Mouse (Mus musculus) layer of hippocampus, adult 18-20 months (tissue): ENCODE results near the gene Noxo1. TPM values are rescaled to one million over a fixed set of nuclear protein-coding genes. Genes with fewer than 3 reads are reported as not detected.
A peak's percentile ranks its signal among the peaks of the same experiment; 100 is the strongest.

ENCODE experiments used
- DNase-seq, 2 experiments: peaks; one replicate each; pipeline ENCODE4 v3.0.0; 2022; ENCODE audit warnings: low spot score in 2 of 2
- total RNA-seq, 2 experiments: library from RNA; stranded (reverse); gene quantifications; 2 replicates each; pipeline ENCODE4 v1.2.3; 2021

Noxo1 gene
- total RNA-seq, 2 experiments from 2014 or later = 3.2 to 3.7 TPM

DNA sequence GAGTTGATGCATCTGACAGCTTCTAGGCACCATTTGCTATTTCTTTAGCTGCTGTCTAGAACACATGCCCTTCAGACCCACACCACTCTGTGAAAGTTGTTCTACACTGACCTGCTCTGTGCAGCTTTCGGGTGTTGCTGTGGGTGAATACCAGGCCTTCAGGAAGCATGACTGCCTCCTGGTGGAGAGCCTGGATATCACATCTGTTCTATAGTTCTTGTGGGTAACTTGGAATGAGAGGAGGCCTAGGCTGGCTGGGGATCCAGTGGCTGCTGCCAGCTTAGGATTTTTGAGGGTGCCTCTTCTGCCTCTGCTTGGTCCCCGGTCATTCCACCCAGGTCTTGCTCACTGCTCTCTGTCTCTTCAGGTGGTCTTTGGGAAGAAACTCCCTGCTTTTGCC is 19.8 kb upstream of the Noxo1 start:
- peak in 1 of 2 experiments; percentile 77 for DNase-seq

DNA sequence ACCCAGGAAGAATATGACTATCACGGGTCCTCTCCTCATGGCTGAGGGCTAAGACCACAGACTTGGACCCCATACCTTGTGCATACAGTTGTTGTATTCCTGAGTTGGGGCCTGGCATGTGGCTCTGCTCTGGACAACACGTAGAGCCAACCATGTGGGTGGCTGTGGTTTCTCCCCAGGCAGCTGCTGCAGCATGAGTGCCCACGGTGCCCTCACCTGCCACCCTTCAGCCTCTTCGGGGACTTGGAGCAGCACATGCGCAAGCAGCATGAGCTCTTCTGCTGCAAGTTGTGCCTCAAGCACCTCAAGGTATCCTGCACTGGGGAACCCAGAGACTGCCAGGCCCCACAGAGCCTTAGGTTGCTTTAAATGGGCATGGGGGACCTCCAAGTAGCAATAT is 19.2 kb upstream of the Noxo1 start:
- DNase-seq = no peak

DNA sequence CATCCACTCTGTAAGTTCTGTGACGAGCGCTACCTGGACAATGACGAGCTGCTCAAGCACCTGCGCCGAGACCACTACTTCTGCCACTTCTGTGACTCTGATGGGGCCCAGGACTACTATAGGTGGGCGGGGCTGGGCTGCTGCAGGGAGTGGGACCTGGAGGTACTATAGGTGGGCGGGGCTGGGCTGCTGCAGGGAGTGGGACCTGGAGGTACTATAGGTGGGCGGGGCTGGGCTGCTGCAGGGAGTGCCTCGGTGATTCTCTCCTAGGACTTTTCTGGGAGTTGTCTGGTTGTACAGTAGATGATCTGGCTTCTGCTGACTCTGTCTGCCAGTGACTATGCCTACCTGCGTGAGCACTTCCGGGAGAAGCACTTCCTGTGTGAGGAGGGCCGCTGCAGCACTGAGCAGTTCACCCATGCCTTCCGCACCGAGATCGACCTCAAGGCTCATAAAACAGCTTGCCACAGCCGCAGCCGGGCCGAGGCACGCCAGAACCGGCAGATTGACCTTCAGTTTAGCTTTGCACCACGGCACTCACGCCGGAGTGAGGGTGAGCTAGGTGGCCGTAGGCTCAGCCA is 18.4 kb upstream of the Noxo1 start:
- no peak for DNase-seq

DNA sequence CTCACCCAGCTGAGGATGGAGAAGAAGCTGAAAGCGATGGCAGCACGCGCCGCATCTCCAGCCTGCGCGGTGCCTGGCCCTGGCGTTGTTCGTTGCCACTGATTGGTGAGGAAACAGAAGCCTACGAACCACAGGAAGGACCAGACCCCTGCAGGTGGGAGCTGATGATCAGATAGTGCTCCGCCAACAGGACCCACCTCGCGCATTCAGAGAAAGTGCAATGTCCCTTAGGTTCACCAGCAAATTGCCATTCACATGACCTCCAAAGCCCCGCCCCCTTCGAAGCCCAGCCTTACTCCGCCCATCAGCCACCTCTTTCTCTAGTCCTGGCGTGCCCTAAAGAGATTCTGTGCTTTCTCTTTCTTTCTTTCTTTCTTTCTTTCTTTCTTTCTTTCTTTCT is 9.5 kb upstream of the Noxo1 start:
- no peak for DNase-seq

DNA sequence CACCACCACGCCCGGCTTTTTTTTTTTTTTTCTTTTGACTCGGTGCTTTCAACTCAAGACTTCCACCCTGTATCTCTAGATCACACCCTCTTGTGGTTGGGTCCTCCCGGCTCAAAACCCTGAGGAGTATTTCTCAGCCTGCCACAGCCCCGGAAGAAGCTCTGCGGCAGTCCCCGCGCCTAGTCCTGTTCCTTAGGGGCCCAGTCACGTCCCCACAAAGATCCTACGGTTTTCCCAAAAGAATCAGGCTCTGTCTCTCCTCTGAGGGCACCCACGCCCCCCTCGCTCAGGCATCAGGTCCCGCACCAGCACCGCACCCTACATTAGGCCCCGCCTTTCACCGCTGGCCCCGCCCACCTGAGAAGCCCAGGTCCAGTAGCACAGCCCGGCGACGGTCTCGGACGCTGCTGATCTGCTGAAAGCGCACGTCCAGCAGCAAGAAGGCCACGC is 8.9 kb upstream of the Noxo1 start:
- DNase-seq = no peak

DNA sequence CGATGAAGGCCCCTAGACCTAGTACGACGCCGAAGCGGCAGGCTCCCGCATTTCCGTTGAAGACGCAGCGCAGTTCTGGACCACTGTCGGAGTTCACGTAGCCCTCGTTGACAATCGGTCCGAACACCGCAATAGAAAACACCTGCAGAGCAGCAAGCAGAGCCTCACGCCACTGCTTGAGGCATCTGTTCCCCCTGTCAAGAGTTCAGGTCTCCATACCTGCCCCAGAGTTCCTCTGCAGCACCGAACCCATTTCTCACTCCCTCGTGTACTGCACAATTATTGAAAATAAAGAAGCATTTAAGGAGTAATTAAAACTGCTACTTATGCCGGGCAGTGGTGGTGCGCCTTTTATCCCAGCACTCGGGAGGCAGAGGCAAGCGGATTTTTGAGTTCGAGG is 8.4 kb upstream of the Noxo1 start:
- no peak for DNase-seq

DNA sequence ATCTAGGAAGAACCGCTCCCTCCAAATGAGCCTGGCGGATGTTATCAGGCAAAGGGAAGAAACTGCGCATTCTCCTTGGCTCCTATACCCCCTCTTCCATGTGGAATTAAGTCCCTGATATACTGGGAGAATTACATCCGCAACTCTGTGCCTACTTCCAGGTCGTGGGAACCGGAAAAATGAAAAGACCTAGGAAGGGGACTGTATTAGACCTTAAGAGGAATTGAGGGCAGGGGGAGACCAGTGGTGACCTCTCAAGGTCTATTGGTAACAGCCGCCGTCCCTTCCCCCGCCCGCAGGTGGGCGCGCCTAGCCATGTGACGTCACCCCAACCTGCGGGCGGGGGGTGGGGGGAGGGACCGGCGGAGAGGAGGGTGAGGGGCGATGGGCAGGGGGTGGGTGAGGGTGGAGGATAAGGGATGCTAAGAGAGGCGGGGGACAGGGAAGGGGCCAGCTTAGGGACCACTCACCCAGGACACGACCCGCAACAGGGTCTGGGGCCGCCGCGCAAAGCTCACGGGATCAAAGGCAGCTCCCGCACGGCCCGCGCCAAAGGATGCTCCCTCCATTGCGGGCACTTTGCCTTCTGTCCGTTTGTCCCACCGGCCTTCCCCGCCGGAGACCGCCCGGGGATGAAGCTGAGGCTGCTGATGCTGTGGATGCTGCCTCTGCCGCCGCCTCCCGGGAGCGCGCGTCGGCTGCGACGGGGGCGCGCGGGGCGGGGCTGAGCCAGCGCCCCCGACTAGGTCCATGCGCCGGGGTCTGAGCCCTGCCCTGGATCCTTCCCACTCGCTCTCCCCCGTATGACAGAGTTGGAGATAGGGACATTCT is 6.6 kb upstream of the Noxo1 start, which contains the start of gene Syngr3:
TSS of gene Syngr3 (minus strand) at position 705 of the 831 bp plus-strand sequence.
- DNase-seq = no peak

DNA sequence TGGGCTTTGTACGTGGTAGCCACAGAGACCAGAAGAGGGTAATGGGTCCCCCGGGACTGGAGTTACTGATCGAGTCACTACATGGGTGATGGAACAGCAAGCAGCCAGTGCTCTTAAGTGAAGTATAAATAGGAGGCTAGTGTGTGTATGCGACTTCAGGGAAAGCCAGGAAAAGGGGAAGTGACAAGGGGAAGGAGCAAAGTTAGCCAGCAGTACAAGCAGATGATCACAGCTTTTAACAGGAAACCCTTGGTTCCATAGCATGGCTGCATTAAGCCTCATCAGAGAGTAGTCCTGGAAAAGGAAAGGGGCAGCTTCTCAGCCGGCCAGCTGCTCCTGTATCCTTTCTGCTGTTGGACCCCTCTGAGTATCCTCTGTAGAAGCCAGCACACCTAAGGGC is 3.6 kb upstream of the Noxo1 start:
- no peak for DNase-seq

DNA sequence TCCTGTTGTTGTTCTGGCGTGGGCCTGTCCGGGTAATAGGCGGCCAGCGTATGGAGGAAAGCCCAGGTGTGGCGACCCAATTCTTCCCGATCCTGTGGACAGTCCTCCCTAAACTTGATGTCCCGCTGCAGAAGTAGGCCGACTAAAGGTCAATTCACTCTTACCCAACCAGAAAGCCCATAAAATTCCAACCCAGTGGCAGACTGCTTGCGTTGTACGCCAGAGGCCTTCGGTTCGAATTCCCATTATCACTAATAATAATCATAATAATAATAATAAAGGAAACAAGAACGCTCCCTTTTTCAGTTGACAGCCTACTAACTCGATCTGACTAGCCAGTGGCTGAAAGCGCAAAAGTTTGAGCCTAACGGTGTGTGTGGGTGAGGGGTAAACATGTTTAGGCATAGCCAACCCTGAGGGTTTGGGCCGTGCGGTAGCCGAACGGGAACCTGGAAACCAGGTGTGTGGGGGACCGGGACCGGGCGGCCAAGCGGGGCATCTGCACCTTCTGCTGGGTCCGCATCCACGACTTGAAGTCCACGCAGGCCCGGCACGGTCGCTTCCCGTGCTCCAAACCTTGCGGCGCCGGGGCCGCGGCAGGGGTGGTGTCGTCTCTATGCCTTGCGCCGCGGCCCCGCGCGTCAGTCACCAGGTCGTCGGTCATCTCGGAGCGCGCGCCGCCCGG is 566 bp upstream of the Noxo1 start:
- no peak for DNase-seq

DNA sequence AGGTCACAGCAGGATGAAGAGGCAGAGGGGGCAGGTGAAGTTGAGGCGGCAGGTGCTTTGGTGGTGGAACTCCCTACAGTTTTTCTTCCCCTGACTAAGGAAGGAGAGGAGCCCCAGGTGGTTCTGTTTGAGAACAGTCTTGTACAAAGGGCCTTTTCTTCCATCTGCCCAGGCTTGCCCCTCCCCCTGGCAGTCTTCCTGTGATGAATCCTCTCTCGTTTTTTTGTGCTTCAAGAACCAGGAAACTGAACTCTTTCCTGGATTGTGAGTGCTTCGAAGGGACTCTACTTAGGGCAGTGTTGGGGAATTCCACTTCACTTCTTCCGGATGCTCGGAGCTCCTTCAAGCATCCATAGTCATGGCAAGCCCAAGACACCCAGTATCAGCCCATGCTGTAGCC is 2.0 kb downstream of the Noxo1 start:
- no peak for DNase-seq

DNA sequence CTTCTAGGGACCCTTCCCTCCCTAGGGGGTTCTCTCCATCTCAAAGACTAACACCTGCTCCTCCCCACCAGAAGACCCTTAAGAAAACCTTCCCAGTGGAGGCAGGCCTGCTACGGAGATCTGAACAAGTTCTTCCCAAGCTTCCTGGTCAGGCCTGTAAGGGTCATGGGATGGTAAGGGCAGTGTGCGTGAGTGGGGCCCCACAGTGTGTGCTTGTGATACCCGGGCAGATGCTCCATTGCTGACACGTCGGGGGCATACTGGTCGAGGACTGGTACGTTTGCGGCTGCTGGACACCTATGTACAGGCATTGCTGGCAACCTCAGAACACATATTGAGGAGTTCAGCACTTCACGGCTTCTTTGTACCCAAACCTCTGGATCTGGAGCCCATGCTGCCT is 2.7 kb downstream of the Noxo1 start:
- DNase-seq = no peak

DNA sequence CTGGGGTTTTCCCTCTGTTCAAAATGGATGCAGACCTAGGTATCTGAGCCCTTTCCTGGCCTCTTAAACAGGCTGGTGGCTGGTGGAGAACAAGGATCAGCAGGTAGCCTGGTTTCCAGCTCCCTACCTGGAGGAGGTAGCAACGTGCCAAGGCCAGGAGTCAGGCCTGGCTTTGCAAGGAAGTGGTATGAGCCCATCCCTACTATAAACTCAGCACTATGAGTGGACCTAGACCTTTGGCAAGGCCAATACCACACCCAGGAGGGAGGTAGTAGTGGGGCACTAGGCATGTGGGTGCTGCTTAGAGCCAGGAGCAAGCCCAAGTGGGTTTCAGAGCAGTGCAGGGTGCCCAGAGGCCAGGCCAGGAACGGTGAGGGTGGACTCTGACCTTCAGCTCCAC is 3.4 kb downstream of the Noxo1 start:
- DNase-seq = no peak

DNA sequence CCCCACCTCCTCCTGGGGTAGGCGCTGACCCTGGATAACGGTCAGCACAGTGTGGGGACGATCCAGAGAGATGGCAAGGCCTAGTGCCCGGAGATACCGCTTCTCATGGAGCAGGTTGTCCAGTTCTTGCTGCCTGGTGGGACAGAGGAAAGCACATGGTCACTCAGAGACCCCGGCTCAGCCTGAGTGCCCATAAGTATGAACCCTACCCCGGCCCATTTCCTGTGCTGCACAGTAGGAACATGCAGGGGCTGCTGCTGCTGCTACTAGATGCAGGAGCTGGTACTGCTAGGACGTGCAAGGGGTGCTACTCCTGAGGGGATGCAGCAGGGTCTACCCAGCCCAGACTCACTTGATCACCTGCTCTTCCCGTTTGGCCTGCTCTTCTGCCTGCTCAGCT is 5.2 kb downstream of the Noxo1 start:
- DNase-seq = no peak

DNA sequence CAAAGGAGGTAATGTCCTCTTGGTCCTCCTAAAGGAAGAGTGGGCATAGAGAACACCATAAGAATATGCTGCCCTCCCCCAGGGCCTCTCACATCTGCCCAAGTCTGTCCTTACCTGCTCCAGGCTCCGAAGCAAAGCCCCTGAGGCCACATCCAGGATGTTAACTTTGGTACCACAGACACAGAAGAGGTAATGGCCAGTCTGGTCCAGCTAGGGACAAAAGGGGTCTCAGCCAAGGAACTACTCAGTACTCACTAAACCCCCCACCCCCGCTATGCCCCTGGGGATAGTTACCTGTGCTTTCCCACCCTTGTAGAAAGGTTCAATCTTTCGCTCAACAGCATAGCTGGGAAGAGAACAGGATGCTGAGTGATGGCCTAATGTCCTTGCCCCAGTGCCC is 9.8 kb downstream of the Noxo1 start:
- no peak for DNase-seq

DNA sequence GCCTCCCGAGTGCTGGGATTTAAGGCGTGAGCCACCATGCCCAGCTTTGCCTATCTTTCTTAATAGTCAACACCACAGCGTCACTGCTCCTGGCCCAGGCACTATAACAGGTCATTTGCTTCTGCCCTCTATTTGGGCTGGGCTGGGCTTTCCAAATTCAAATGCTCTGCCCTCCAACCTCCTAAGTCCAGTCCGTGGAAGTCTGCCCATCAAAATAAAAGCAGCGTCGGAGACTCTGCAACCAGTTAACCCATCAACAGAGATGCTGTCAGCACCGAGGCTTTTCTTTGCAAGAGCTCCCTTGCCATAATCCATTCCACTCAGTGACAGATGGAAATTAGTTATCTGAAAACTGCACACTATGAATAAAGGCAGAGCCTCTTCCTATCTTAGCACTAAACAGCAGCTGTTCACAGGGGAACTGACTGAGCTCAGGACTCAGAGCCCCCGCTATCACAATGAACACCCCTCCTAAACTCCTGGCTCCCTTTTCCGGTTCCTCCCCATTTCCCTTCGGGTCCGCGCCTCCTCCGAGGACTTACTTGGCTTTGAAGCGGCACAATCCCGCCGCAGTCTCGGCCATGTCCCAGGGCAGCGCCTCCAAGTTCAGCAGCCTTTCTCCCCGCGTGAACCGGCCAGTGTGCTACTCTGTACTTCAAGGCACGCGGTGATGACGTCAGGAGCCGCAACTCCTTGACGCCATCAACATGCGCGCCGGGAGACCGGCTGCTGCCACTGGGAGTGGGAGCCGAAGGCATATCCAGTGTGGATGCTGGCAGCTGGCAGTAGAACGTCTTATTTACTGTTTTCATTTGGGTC is 11.2 kb downstream of the Noxo1 start, which contains the start of gene Tbl3:
TSS of gene Tbl3 (minus strand) at position 679 of the 819 bp plus-strand sequence.
- peak; percentile 92 to 97 for DNase-seq

DNA sequence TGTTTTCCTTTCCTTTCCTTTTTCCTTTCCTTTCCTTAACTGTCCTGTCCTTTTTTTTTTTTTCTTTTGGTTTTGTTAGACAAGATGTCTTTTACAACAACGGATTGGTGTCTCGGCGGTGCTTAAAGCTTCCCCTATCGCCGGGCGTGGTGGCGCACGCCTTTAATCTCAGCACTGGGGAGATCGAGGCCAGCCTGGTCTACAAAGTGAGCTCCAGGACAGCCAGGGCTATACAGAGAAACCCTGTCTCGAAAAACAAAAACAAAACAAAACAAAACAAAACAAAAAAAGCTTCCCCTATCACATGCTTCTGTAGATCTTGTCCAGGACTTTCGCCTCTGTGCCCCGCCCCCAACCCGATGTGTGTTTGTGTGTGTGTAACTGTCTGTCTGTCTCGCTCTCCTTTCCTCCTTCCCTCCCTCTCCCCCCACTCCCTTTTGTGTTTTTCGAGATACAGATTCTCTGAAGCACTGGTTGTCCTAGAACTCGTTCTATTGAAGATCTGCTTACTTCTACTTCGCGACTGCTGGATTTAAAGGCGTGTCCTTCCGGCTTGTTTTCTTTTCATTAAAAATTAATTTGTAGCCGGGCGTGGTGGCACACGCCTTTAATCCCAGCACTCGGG is 11.9 kb downstream of the Noxo1 start:
- no peak for DNase-seq

DNA sequence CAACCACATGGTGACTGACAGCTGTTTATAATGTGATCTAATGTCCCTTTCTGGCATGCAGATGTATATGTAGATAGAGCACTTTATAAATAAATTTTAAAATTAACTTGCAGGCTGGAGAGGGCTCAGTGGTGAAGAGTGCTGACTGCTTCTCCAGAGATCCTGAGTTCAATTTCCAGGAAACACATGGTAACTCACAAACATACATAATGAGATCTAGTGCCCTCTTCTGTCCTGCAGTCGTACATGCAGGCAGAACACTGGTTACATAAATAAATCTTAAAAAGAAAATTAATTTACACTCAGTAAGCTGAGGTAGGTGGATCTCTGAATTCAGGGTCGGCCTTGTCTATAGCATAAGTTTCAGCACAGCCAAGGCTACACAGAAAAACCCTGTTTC is 12.6 kb downstream of the Noxo1 start:
- DNase-seq = no peak

DNA sequence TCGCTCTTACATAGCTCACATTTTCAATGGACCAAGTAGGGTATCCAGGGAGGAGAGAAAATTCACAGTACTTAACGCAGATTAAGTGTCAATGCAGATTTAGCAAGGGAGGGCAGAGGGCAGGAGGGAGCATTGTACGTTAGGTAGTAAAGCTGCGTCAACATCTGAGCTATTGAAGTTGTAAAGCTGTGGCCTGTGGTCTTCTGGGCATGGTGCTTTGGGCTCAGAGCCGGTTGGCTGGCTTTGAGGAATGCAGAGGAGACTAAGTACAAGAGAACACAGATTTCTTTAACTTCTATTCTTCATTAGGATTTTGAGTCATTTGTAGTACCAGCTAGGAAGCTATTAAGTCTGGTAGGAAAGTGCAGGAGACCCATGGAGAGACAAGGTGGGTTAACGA is 19.5 kb downstream of the Noxo1 start:
- DNase-seq = no peak

DNA sequence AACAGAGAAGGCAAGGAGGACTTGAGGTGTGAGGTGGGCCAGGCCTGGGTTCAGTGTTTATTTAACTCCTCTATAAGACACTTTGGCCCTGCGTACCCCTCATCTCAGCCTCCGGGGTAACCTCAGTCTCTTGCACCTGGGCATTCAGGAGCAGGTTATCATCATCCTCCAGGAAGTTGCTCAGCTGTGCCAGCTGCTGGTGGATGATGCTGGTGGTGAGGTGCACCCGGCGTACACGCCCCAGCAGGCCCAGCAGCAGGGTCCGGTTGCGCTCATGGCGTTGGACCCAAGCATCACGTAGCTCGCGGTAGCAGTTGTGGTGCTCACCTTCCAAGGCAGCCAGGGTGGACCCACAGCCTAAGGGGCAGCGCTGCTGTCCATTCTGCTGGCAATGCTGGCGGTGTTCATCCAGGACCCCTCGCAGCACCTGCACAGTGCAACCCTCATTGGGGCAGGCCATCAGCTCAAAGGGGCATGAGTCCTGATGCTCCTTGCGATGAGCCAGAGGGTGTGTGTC is 20.2 kb downstream of the Noxo1 start:
- no peak for DNase-seq

DNA sequence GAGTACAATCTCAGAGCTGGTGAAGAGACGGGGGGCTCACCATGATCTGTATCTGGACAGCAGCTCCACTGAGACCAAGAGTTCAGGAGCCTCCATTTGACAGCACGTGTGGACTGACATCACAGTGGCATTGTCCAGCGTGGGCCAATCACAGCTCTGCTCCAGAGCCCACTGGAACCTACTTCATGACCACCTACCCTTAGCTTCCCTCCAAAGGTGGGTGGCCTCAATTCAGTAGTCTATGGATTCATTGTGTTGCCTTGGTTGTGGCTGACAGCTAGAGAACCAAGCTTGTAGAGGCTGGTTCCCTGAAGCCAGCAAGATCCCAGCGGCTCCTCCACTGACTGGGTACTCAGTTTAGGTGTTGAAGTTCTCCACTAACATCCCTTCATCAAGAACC is 21.9 kb downstream of the Noxo1 start, which contains the start of the genes Rnf151 and Rps2:
TSS of gene Rnf151 (minus strand) at position 121 of the 400 bp plus-strand sequence.
TSS of gene Rps2 (plus strand) at position 174 of the 400 bp plus-strand sequence.
- DNase-seq = no peak
